Comparison of ENCODE assay signal across 23 mouse cellular contexts in genomic region chr11:49973657-49974340, GRCm38 (mm10). TPM values are rescaled to one million over a fixed set of nuclear protein-coding genes. Genes with fewer than 3 reads are reported as not detected.
A peak's percentile ranks its signal among the peaks of the same experiment; 100 is the strongest.
DNase-seq lines count a peak whose midpoint lies in the region; ATAC-seq and TF ChIP-seq lines count a peak whose summit lies in the region.
"Had no signal": no experiment of that assay in that cellular context is flagged by ENCODE, and none has a peak within 500 bp of the region (broad histone marks: within the 10 kb centered on the region; RNA-seq: fewer than 3 reads in every experiment).

No protein-coding gene starts in this region.

- no peak overlapping the region for H3K4me3 ChIP-seq in liver, adult 2 months (ENCODE audit: insufficient read depth, low read depth, low read length)
- H3K4me3 ChIP-seq in liver, embryonic 12.5 days: no peak overlapping the region
- H3K4me3 ChIP-seq: embryonic facial prominence, embryonic 13.5 days; forebrain, embryonic 10.5 days; hindbrain, embryonic 12.5 days; intestine, embryonic 15.5 days had no signal

- in situ Hi-C loops in Patski (cut with MboI; ENCODE audit: low pct_unique_long_range_greater_than_20kb): no loop called here

- no peaks in the 10 kb centered on the region for H3K79me2 ChIP-seq in liver, adult 2 months (ENCODE audit: control insufficient read depth, insufficient read depth, low read length)

- 62% methylated on average over 10 of the region's 10 CpGs for WGBS in liver, adult 2 months
- 68% methylated on average over 10 of the region's 10 CpGs for WGBS in liver, embryonic 12.5 days (ENCODE audit: insufficient replicate concordance)

- H3K9me3 ChIP-seq in liver, embryonic 12.5 days (replicated peaks): no peaks in the 10 kb centered on the region
- H3K9me3 ChIP-seq: embryonic facial prominence, embryonic 13.5 days; forebrain, embryonic 10.5 days; hindbrain, embryonic 12.5 days; intestine, embryonic 15.5 days had no signal

- no peak for TF ChIP-seq CTCF in liver, adult 2 months (IDR thresholded peaks at IDR 0.05; ENCODE audit: low read depth, low read length)
- no peak for TF ChIP-seq CTCF in Patski (IDR thresholded peaks at IDR 0.05)

- CTCF ChIA-PET in Patski (lab: Charles Lee): interaction anchor here (0.7 to 1.5 kb wide), 3 partner anchors 10 to 13 kb away, joined by 3 to 4 read pairs (median 3); no protein-coding TSS in a partner anchor

- no peak for ATAC-seq in liver, embryonic 12.5 days
- peak; percentile 19 for ATAC-seq in Patski
- ATAC-seq: activated CD4-positive, CD25-positive, alpha-beta regulatory T cell, adult 4 months; forebrain, embryonic 14.5 days; hindbrain, embryonic 16.5 days; intestine, embryonic 15.5 days had no signal

- no peak for TF ChIP-seq POLR2A in liver, adult 2 months (IDR thresholded peaks at IDR 0.05; ENCODE audit: extremely low read depth, insufficient read depth, low read length)

- DNase-seq in adrenal gland, postnatal 14 days: peak; percentile 25
- DNase-seq in adrenal gland, adult 18-20 months (ENCODE audit: low spot score in 2 of 2): no peak
- peak; percentile 8 for DNase-seq in liver, adult 2 months (ENCODE audit: extremely low read depth, low read depth, low spot score)
- DNase-seq in Patski (ENCODE audit: low read depth, low spot score): no peak
- DNase-seq in layer of hippocampus, adult 8-10 months (ENCODE audit: low spot score in 2 of 2): no peak
- DNase-seq in spleen, postnatal 36 days (ENCODE audit: low spot score in 2 of 2): no peak
- DNase-seq: adrenal gland, postnatal 10 days; B cell, adult 2 months; cerebellum, adult 11 months; cerebellum, adult 2 months; cerebellum, adult 9-11 months; cerebellum, postnatal 25 days; gastrocnemius, postnatal 25 days; heart, adult 11 months had no signal

- no peak overlapping the region for H3K9ac ChIP-seq in liver, adult 2 months (ENCODE audit: low read depth, low read length)
- no peak overlapping the region for H3K9ac ChIP-seq in liver, embryonic 12.5 days
- H3K9ac ChIP-seq: embryonic facial prominence, embryonic 13.5 days; hindbrain, embryonic 12.5 days; intestine, embryonic 15.5 days had no signal

- H3K27ac ChIP-seq in liver, adult 2 months (replicated peaks; ENCODE audit: insufficient read depth, low read depth, low read length): no peak overlapping the region
- H3K27ac ChIP-seq in liver, embryonic 12.5 days: no peak overlapping the region
- H3K27ac ChIP-seq: embryonic facial prominence, embryonic 13.5 days; forebrain, embryonic 10.5 days; hindbrain, embryonic 12.5 days; intestine, embryonic 15.5 days had no signal

- H3K27me3 ChIP-seq in liver, adult 2 months (ENCODE audit: control insufficient read depth, insufficient read depth, low read length): no peaks in the 10 kb centered on the region
- 0 out of 2 replicates have a peak, but pooled peaks cover 3% of the 10 kb centered on the region for H3K27me3 ChIP-seq in liver, embryonic 12.5 days (replicated peaks)
- H3K27me3 ChIP-seq in Patski: peaks cover 2% of the 10 kb centered on the region
- H3K27me3 ChIP-seq: embryonic facial prominence, embryonic 13.5 days; hindbrain, embryonic 12.5 days; intestine, embryonic 15.5 days had no signal

- POLR2A ChIA-PET in Patski (lab: Charles Lee): no interaction called here

- H3K36me3 ChIP-seq in liver, adult 2 months (ENCODE audit: control insufficient read depth, insufficient read depth, low read length): no peaks in the 10 kb centered on the region
- no peaks in the 10 kb centered on the region for H3K36me3 ChIP-seq in liver, embryonic 12.5 days
- H3K36me3 ChIP-seq: embryonic facial prominence, embryonic 13.5 days; forebrain, embryonic 10.5 days; intestine, embryonic 15.5 days had no signal

- no peaks in the 10 kb centered on the region for H3K4me1 ChIP-seq in liver, adult 2 months (ENCODE audit: control insufficient read depth, insufficient read depth, low read length)
- no peaks in the 10 kb centered on the region for H3K4me1 ChIP-seq in liver, embryonic 12.5 days
- H3K4me1 ChIP-seq: embryonic facial prominence, embryonic 13.5 days; forebrain, embryonic 10.5 days; hindbrain, embryonic 12.5 days; intestine, embryonic 15.5 days had no signal

- H3K4me2 ChIP-seq in liver, embryonic 12.5 days: no peak overlapping the region
- H3K4me2 ChIP-seq: embryonic facial prominence, embryonic 13.5 days; heart, embryonic 11.5 days; hindbrain, embryonic 12.5 days; intestine, embryonic 15.5 days had no signal

RNA-seq across cellular contexts. Expression of gene Rnf130, which starts 51.3 kb away (rescaled TPM):
- total RNA-seq in adrenal gland, postnatal 14 days (2021): 63.6 and 70.4 TPM in 2 replicates
- 100 to 1,000 TPM in 1 of 2 experiments, 10 to 100 TPM in 1; 99.5 to 105 TPM for total RNA-seq in adrenal gland, adult 18-20 months (2021)
- total RNA-seq in liver, adult 2 months (2014; rRNA removed): 98.3 and 111 TPM in 2 replicates
- polyA plus RNA-seq in liver, adult 2 months (2012; rRNA removed): 66.7 and 74.0 TPM in 2 replicates
- polyA plus RNA-seq in liver, embryonic 12.5 days (2016; fragmentation: Nextera tagmentation; extraction: Ambion mirVana): 39.2 and 39.7 TPM in 2 replicates
- polyA plus RNA-seq in Patski (2021): 104 TPM
- total RNA-seq in layer of hippocampus, adult 8-10 months (2022): 10 to 100 TPM; 75.8 to 95.8 (median 84.2) TPM

Comparison
In these comparisons a context has a peak if more than half of its experiments do, and no peak if none do; other contexts are left out.
1. DNase-seq: peak in adrenal gland, postnatal 14 days (single experiment) and liver, adult 2 months (single experiment); none in adrenal gland, adult 18-20 months (0 of 2), Patski (single experiment), layer of hippocampus, adult 8-10 months (0 of 2) and spleen, postnatal 36 days (0 of 2).